Mouse (Mus musculus) ES-E14 (cell line): ENCODE data around the gene Zfp111.

ENCODE experiments used
- HCFC1 ChIP-seq: IDR thresholded peaks from 2 replicates; pipeline ENCODE4 v1.6.1; 2012; ENCODE audit warnings: low read length, inconsistent platforms, borderline replicate concordance; ENCODE audit not compliant: insufficient read depth
- MAFK ChIP-seq: IDR thresholded peaks from 2 replicates; pipeline ENCODE4 v1.6.1; 2014; ENCODE audit warnings: mild to moderate bottlenecking, low read depth, low read length, inconsistent platforms; ENCODE audit not compliant: insufficient read depth

- TF ChIP-seq HCFC1 (no peak), MAFK (no peak)
These were observed 947 bp downstream of the Zfp111 start for GRCm38 (mm10) chr7:24210296-24210695.
